Mouse (Mus musculus) limb, embryonic 15.5 days (tissue): ENCODE measurements around the gene Gys2. TPM values are rescaled to one million over a fixed set of nuclear protein-coding genes. Genes with fewer than 3 reads are reported as not detected.

Experiments used
- ATAC-seq: fragments of 200-750 bp; cut with Nextera tagmentation; 2 replicates; pipeline ENCODE4 v1.8.0; 2017; ENCODE audit warnings: low read depth, moderate TSS enrichment; ENCODE audit not compliant: insufficient number of reproducible peaks, low FRiP score, low TSS enrichment
- H3K27ac ChIP-seq: fragments of 300-500 bp; sonication (generic); 2 replicates; pipeline ENCODE4 v1.5.1; 2015; ENCODE audit warnings: moderate library complexity, mild to moderate bottlenecking, inconsistent platforms
- H3K27me3 ChIP-seq: fragments of 300-500 bp; sonication (generic); 2 replicates; pipeline ENCODE4 v1.6.1; 2015; ENCODE audit warnings: inconsistent platforms
- H3K36me3 ChIP-seq: fragments of 300-500 bp; sonication (generic); 2 replicates; pipeline ENCODE4 v1.6.1; 2015; ENCODE audit warnings: inconsistent platforms
- H3K4me1 ChIP-seq: fragments of 300-500 bp; sonication (generic); 2 replicates; pipeline ENCODE4 v1.6.1; 2015; ENCODE audit warnings: inconsistent platforms
- H3K4me2 ChIP-seq: fragments of 300-500 bp; sonication (generic); 2 replicates; pipeline ENCODE4 v1.6.1; 2015; ENCODE audit warnings: mild to moderate bottlenecking, inconsistent platforms
- H3K4me3 ChIP-seq: fragments of 300-500 bp; sonication (generic); 2 replicates; pipeline ENCODE4 v1.5.1; 2015; ENCODE audit warnings: mild to moderate bottlenecking, inconsistent platforms
- H3K9ac ChIP-seq: fragments of 300-500 bp; sonication (generic); 2 replicates; pipeline ENCODE4 v1.6.1; 2015; ENCODE audit warnings: inconsistent platforms
- H3K9me3 ChIP-seq: fragments of 300-500 bp; sonication (generic); 2 replicates; pipeline ENCODE4 v1.6.1; 2016; ENCODE audit warnings: inconsistent platforms
- WGBS: fragments of 180-500 bp; shearing (Covaris S2); methylation state at CpG from one replicate; pipeline ENCODE4 v1.1.7; 2015; 5-methylcytosine and 5-hydroxymethylcytosine counted together
- polyA plus RNA-seq: library from polyadenylated mRNA; unstranded; fragments of >200 nt; fragmentation: Nextera tagmentation; extraction: Ambion mirVana; gene quantifications from 2 replicates; pipeline ENCODE4 v1.2.1, GENCODE M21; 2015

The Gys2 gene
- polyA plus RNA-seq, 1 experiment from 2014 or later = not detected

DNA sequence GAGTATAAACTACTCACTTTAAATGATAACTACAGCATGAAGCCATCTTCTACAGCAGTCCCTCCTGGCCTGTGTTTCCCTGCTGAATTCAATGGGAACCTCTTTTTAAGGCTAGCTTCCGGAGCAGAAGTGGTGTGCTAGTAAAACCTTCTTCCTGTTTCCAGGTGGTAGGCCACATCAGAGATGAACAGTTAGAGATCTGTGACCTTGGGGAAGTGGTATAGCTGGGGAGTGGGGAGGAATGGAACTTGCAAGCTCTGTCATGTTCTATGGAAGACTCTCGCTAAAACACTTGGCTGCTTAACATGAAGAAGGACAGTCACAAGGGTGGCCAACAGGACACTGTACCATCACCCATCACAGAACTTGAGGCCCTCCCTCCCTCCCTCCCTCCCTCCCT is 19.6 kb downstream of the Gys2 start:
- no peaks in the 10 kb centered on the region for H3K36me3 ChIP-seq
- H3K4me3 ChIP-seq = no peak overlapping the region
- H3K27ac ChIP-seq = no peak overlapping the region
- no peaks in the 10 kb centered on the region for H3K4me1 ChIP-seq
- no peak for ATAC-seq
- no peaks in the 10 kb centered on the region for H3K9me3 ChIP-seq
- WGBS = 77% methylated on average over 2 of the region's 2 CpGs
- no peaks in the 10 kb centered on the region for H3K27me3 ChIP-seq
- no peak overlapping the region for H3K9ac ChIP-seq
- no peak overlapping the region for H3K4me2 ChIP-seq

DNA sequence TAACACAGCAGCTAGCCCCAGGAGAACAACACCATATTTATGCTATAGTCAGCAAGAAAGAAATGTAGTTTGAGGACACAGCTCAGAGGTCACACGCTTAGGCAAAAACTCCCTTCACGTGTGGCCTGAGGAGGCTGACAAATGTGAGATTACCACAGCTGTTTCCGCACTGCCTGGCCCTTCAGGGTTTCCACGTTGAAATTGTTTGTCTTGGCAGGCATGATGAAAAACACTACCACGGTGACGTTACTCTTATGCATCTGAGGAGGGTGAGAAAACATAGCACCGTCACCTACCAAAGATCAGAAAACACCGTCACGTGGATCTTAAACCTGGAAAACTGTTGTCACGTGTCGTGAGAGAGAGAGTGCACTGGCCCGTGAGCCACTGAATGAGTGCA is 21.5 kb downstream of the Gys2 start:
- H3K36me3 ChIP-seq = no peaks in the 10 kb centered on the region
- no peaks in the 10 kb centered on the region for H3K27me3 ChIP-seq
- no peak overlapping the region for H3K4me3 ChIP-seq
- H3K9me3 ChIP-seq = no peaks in the 10 kb centered on the region
- no peaks in the 10 kb centered on the region for H3K4me1 ChIP-seq
- H3K9ac ChIP-seq = no peak overlapping the region
- no peak for ATAC-seq
- no peak overlapping the region for H3K27ac ChIP-seq
- WGBS = 59% methylated on average over 12 of the region's 12 CpGs
- H3K4me2 ChIP-seq = no peak overlapping the region

DNA sequence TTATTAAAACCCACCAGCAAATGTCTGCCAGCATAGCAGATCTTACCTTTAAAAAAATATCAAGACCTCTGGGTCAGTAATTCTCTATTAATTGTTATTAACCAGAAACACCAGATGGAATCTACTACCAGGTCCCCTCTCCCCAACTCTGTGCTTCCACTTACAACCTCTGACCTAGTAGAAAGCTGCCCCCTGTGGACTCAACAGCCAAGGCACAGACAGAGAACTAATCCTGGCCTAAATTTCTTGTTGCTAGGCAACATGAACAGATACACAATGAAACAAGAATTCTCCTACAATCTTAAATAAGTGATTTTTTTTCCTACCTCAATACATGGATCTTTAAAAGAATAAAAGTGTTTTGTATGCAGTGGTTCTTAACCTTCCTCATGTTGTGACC is 43.8 kb downstream of the Gys2 start:
- Histone ChIP-seq H3K4me1 (no peaks in the 10 kb centered on the region), H3K4me3 (no peak overlapping the region), H3K36me3 (no peaks in the 10 kb centered on the region), H3K9ac (no peak overlapping the region), H3K27me3 (no peaks in the 10 kb centered on the region), H3K9me3 (no peaks in the 10 kb centered on the region), H3K27ac (no peak overlapping the region), H3K4me2 (no peak overlapping the region)
- no peak for ATAC-seq

DNA sequence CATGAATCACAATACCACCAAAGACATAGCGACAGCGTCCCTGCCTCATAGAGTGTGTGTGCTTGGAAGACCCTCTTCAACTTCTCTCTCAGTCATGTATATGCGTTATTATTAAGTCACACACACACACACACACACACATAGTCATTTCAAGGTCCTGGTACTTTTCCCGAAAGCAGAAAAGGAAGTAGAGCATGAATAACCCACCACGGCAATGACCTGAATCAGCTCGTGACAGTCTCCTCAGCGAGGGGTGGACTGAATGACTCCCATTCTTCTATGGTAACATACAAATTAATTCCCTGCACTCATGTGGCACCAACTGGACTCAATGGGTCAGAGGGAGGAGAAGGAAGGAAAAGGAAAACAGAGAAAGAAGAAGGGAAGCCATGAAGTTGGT is 47.9 kb downstream of the Gys2 start:
- 71% methylated on average over 7 of the region's 7 CpGs for WGBS

DNA sequence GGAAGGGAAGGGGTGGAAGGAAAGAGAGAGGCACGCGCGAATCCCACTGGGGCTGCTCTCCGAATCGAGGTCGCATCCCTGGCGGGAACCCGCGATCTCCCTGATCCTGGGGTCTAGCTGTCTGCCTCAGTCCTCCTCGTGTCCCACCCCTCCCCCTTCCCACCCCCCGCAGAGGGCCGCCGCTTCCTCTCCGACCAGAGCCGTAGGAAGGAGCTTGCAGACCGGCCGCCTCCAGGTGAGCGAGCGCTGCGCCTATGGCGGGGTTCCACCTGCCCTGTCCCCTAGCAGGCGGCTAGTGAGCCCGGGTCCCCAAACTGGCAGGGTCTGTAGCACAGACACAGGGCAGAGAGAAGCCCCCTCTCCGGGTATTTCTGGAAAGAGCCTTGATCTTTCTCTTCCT is 58.3 kb downstream of the Gys2 start:
- H3K4me1 ChIP-seq = peaks cover 5% of the 10 kb centered on the region
- peaks cover 24% of the 10 kb centered on the region for H3K27me3 ChIP-seq
- H3K9ac ChIP-seq = no peak overlapping the region
- H3K36me3 ChIP-seq = peaks cover 3% of the 10 kb centered on the region; the same call in 1 of the 2 replicates
- WGBS = under 1% methylated on average over 24 of the region's 24 CpGs
- no peak overlapping the region for H3K27ac ChIP-seq
- peak overlapping the region; percentile 11 for H3K4me3 ChIP-seq
- H3K9me3 ChIP-seq = no peaks in the 10 kb centered on the region
- H3K4me2 ChIP-seq = peak overlapping the region; percentile 24; the same call in 1 of the 2 replicates
- no peak for ATAC-seq

More for the DNA sequence above, 47.9 kb downstream of the Gys2 start:
- no peak overlapping the region for H3K4me2 ChIP-seq
- no peaks in the 10 kb centered on the region for H3K4me1 ChIP-seq
- no peak overlapping the region for H3K9ac ChIP-seq
- no peak overlapping the region for H3K27ac ChIP-seq
- H3K4me3 ChIP-seq = no peak overlapping the region
- H3K36me3 ChIP-seq = no peaks in the 10 kb centered on the region
- no peak for ATAC-seq
- no peaks in the 10 kb centered on the region for H3K9me3 ChIP-seq
- no peaks in the 10 kb centered on the region for H3K27me3 ChIP-seq

DNA sequence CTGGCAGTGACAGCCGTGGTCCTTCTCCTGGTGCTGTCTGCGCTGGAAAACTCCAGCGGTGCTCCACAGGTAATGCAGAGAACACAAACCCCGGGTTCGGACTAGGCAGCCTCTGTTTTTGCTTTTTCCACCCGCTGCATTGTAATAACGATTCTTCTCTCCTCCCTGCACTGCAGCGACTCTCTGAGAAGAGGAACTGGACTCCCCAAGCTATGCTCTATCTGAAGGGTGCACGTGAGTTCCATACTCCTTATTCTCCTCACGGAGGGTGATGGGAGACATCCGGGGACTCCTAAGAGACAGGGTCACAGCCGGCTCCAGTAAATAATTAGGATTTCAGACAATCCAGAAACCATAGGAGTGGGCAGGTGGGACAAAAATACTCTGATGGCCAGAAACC is 59.1 kb downstream of the Gys2 start:
- 13% methylated on average over 12 of the region's 12 CpGs for WGBS
- Histone ChIP-seq H3K4me1 (peaks cover 5% of the 10 kb centered on the region), H3K4me2 (no peak overlapping the region), H3K27ac (no peak overlapping the region), H3K4me3 (no peak overlapping the region), H3K27me3 (peaks cover 24% of the 10 kb centered on the region), H3K9ac (no peak overlapping the region), H3K36me3 (peaks cover 3% of the 10 kb centered on the region; the same call in 1 of the 2 replicates), H3K9me3 (no peaks in the 10 kb centered on the region)
- no peak for ATAC-seq

DNA sequence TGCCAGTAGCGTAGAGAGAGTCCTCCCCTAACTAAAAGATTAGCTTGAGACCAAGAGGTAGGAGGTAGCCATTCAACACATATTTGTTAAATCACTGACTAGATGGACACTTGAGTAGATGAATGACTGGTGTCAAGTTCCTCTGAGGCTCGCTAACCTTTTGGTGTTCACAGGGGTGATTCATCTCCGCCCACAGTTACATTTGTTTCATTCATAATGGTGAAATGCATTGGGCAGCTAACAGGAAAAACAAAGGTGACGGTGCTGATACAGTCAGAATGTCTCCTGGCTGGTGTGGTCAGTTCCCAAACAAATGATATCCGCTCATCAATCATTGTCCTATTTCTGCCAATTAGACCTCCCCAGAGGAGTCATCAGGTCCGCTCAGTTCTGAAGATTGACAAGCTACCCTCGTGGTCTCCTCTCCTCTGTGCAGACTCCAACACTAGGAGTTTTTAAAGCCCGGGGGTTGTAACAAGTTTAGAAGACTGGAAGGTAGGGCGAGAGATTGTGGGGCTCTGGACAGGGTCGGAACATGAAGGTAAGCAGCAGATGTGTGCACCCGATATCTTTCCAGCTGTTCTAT is 59.9 kb downstream of the Gys2 start, which contains the start of gene Spx:
Gene Spx (plus strand): TSS at position 536 of the 586 bp plus-strand sequence.
- Histone ChIP-seq H3K36me3 (no peaks in the 10 kb centered on the region; the same call in 1 of the 2 replicates), H3K9me3 (no peaks in the 10 kb centered on the region), H3K27me3 (peaks cover 24% of the 10 kb centered on the region), H3K4me3 (no peak within 1 kb of the TSS), H3K9ac (no peak within 1 kb of the TSS), H3K4me1 (peaks cover 5% of the 10 kb centered on the region), H3K4me2 (no peak within 1 kb of the TSS), H3K27ac (no peak within 1 kb of the TSS)
- ATAC-seq = no peak
- WGBS = 66% methylated on average over 11 of the region's 11 CpGs

DNA sequence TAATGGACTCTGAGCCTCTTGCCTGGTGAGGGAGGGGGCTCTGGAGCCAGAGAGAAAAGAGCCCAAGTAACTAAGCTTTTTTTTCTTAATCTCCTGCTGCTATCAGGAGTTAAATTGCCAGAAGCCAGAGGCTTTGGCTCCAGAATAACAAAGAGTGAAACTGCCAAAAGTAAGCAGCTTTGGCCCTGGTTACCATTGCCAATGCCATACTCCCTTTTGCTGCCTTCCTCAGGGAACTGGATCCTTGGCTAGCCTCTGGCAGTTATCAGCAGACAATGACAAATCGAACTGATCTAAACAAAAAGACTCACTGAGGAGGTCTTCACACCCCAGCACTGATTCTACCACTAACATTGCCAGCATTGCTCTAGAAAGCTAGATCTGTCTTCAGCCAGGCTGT is 61.8 kb downstream of the Gys2 start:
- no peak for ATAC-seq
- no peak overlapping the region for H3K9ac ChIP-seq

DNA sequence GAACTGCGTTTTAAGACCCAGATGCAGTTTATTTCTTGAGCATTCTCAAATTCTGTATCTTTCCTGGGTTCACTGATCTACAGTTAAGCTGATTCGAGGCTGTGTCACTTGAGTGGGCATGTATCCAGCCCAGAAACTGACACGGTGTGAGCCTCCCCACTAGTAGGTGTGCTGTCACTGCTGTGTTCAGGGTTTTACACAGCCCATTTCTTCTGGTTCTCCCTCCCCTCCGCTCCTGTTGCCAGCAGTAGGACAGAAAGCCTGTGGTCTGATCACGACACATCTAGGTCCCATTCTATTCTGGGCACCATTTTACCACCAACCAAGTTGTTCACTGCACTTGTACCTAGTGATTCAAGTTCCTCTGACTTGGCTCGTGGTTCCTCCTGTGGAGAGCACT is 77.2 kb downstream of the Gys2 start:
- no peak overlapping the region for H3K27ac ChIP-seq
- no peak overlapping the region for H3K4me2 ChIP-seq
- H3K9me3 ChIP-seq = no peaks in the 10 kb centered on the region
- peaks cover 47% of the 10 kb centered on the region for H3K36me3 ChIP-seq
- no peak overlapping the region for H3K9ac ChIP-seq
- ATAC-seq = no peak
- H3K4me1 ChIP-seq = peaks cover 5% of the 10 kb centered on the region
- no peaks in the 10 kb centered on the region for H3K27me3 ChIP-seq
- 92% methylated on average over 6 of the region's 6 CpGs for WGBS
- no peak overlapping the region for H3K4me3 ChIP-seq

More for the DNA sequence above, 61.8 kb downstream of the Gys2 start:
- H3K27ac ChIP-seq = no peak overlapping the region
- H3K9me3 ChIP-seq = no peaks in the 10 kb centered on the region
- 38% methylated on average over 1 of the region's 1 CpGs for WGBS
- no peaks in the 10 kb centered on the region; the same call in 1 of the 2 replicates for H3K36me3 ChIP-seq
- H3K4me2 ChIP-seq = no peak overlapping the region
- peaks cover 24% of the 10 kb centered on the region for H3K27me3 ChIP-seq
- peaks cover 5% of the 10 kb centered on the region for H3K4me1 ChIP-seq
- no peak overlapping the region for H3K4me3 ChIP-seq

DNA sequence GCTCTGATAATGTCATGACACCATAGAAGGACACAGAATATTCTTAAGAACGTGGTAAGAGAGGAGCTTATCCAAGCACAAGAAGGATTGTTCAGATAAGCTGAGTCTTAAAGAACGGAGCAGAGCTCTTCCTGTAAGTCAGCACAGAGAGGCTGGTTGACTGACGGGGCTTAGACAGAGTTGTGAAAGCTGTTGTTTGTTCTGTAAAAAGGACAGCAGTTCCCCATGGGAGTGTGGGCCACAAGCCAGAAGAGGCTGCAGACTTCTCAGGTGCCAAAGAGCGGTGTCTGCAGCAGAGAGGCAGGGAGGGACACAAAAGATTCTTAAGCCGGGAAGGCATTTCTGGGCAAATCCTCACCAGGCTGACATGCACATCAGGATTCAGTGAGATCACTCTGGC is 78.2 kb downstream of the Gys2 start:
- WGBS = 91% methylated on average over 5 of the region's 5 CpGs
- ATAC-seq = no peak
- Histone ChIP-seq H3K4me3 (no peak overlapping the region), H3K27ac (no peak overlapping the region), H3K36me3 (peaks cover 39% of the 10 kb centered on the region), H3K4me2 (no peak overlapping the region), H3K27me3 (no peaks in the 10 kb centered on the region), H3K9me3 (no peaks in the 10 kb centered on the region), H3K9ac (no peak overlapping the region), H3K4me1 (peaks cover 5% of the 10 kb centered on the region)

DNA sequence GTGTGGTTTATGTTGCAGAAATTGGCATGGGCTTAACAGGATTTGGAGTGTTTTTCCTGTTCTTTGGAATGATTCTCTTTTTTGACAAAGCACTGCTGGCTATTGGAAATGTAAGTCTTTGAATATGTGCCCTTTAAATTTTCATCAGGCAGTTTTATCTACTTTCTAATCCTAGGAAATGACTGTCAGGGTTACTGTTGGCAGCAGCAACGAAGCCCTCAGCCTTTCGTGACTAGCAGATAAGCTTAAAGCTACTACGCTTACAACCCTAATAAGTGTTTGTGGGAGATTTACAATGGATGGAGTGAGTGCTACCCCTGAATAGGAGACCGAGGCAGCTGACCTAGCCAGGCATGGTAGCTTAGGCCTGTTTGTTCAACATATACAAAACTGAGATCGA is 80.6 kb downstream of the Gys2 start:
- peaks cover 39% of the 10 kb centered on the region for H3K36me3 ChIP-seq
- WGBS = 69% methylated on average over 5 of the region's 5 CpGs
- no peak for ATAC-seq

DNA sequence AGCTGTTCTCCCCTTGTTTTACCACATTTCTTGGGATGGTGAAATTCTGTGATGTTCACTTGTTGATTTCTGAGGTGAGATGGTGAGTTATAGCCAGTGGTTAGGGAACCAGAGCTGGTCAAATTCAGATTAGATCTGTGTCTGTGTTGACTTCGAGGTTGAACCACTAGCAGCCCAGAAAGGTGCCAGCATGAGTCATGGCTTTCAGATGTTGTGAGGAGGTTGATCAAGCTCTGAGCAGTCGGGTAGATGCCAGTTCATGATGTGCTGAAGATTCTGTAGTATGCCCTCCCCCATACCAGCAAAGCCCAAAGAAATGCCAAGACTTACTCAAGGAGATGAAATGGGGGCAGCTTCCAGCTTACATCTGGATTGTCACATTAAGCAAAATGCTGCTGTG is 83.8 kb downstream of the Gys2 start:
- Histone ChIP-seq H3K9ac (no peak overlapping the region), H3K27me3 (no peaks in the 10 kb centered on the region), H3K4me2 (no peak overlapping the region), H3K27ac (no peak overlapping the region), H3K4me1 (peaks cover 27% of the 10 kb centered on the region), H3K4me3 (no peak overlapping the region), H3K9me3 (no peaks in the 10 kb centered on the region), H3K36me3 (peaks cover 13% of the 10 kb centered on the region)
- ATAC-seq = no peak
- WGBS = 84% methylated on average over 2 of the region's 2 CpGs

More for the DNA sequence above, 80.6 kb downstream of the Gys2 start:
- Histone ChIP-seq H3K27ac (no peak overlapping the region), H3K4me1 (peaks cover 21% of the 10 kb centered on the region), H3K4me3 (no peak overlapping the region), H3K9me3 (no peaks in the 10 kb centered on the region), H3K9ac (no peak overlapping the region), H3K27me3 (no peaks in the 10 kb centered on the region), H3K4me2 (no peak overlapping the region)
